Comparison of ENCODE assay signal across 9 mouse cellular contexts in genomic region chr19:45537505-45537904, GRCm38 (mm10). TPM values are rescaled to one million over a fixed set of nuclear protein-coding genes. Genes with fewer than 3 reads are reported as not detected.
DNase-seq lines count a peak whose midpoint lies in the region; ATAC-seq and TF ChIP-seq lines count a peak whose summit lies in the region.
"Had no signal": no experiment of that assay in that cellular context is flagged by ENCODE, and none has a peak within 500 bp of the region (broad histone marks: within the 10 kb centered on the region; RNA-seq: fewer than 3 reads in every experiment).

No protein-coding gene starts in this region.

- H3K4me1 ChIP-seq in MEL (ENCODE audit: control insufficient read depth in 1 of 2, insufficient read depth in 2 of 2, low read length in 2 of 2) = peaks cover 5 to 28% of the 10 kb centered on the region in 2 experiments
- no peaks in the 10 kb centered on the region for H3K4me1 ChIP-seq in lung, postnatal 0 days (ENCODE audit: insufficient read depth, low read depth, low read length)

- no peak for TF ChIP-seq EP300 in MEL (IDR thresholded peaks at IDR 0.05; ENCODE audit: low read depth in 1 of 2, low read length in 2 of 2)
- TF ChIP-seq EP300 in lung, postnatal 0 days (IDR thresholded peaks at IDR 0.05) = no peak

- peak; percentile 85 to 93 (median 85) for TF ChIP-seq CTCF in MEL (IDR thresholded peaks at IDR 0.05 in 2 of 3, conservative IDR thresholded peaks at IDR 0.05 in 1 of 3; ENCODE audit: control insufficient read depth in 1 of 3, insufficient read depth in 1 of 3, low read depth in 2 of 3, low read length in 3 of 3, poor library complexity in 1 of 3, severe bottlenecking in 1 of 3)
- TF ChIP-seq CTCF in lung, postnatal 0 days (IDR thresholded peaks at IDR 0.05) = peak; percentile 84

- H3K36me3 ChIP-seq in MEL (ENCODE audit: control insufficient read depth in 1 of 2, insufficient read depth in 2 of 2, low read length in 2 of 2) = peaks cover 0 to 10% of the 10 kb centered on the region in 2 experiments; a peak in 2 of 4 replicates
- H3K36me3 ChIP-seq in lung, postnatal 0 days (ENCODE audit: insufficient read depth, low read length) = no peaks in the 10 kb centered on the region

- no peak for TF ChIP-seq POLR2A in MEL (IDR thresholded peaks at IDR 0.05; ENCODE audit: control insufficient read depth in 1 of 2, insufficient read depth in 1 of 2, low read depth in 1 of 2, low read length in 2 of 2, poor library complexity in 1 of 2)

- peak; percentile 32; the same call in 1 of the 2 replicates for ATAC-seq in lung, postnatal 0 days

- intact Hi-C loops in left cerebral cortex, postnatal 14 days (cut with DNase I) = no loop called here

- H3K4me3 ChIP-seq in MEL (ENCODE audit: control insufficient read depth in 1 of 2, insufficient read depth in 1 of 2, low read depth in 2 of 2, low read length in 2 of 2) = no peak overlapping the region
- H3K4me3 ChIP-seq in lung, postnatal 0 days (ENCODE audit: low read depth, low read length) = no peak overlapping the region
- H3K4me3 ChIP-seq: myocyte had no signal

- no peak overlapping the region for H3K9ac ChIP-seq in MEL (ENCODE audit: control insufficient read depth, low read depth, low read length, poor library complexity, severe bottlenecking)
- no peak overlapping the region for H3K9ac ChIP-seq in lung, postnatal 0 days (replicated peaks; ENCODE audit: low read depth)

- H3K27ac ChIP-seq in MEL (ENCODE audit: control insufficient read depth, low read depth, low read length) = 0 out of 2 replicates have a peak overlapping the region, but pooled peaks have one; percentile 13
- H3K27ac ChIP-seq in lung, postnatal 0 days (ENCODE audit: low read length) = no peak overlapping the region

- H3K4me2 ChIP-seq in lung, postnatal 0 days (replicated peaks; ENCODE audit: low read depth, low read length) = no peak overlapping the region

- TF ChIP-seq RAD21 in MEL (IDR thresholded peaks at IDR 0.05; ENCODE audit: low read depth, low read length) = peak; percentile 68

- H3K9me3 ChIP-seq in MEL (replicated peaks; ENCODE audit: insufficient read depth, low read length) = no peaks in the 10 kb centered on the region
- no peaks in the 10 kb centered on the region for H3K9me3 ChIP-seq in lung, postnatal 0 days (ENCODE audit: low read length)

- peak; percentile 52 to 57 for DNase-seq in left cerebral cortex, postnatal 14 days (ENCODE audit: low spot score in 2 of 2)
- no peak for DNase-seq in left cerebral cortex, adult 8-10 months (ENCODE audit: low spot score in 2 of 2)
- DNase-seq in MEL (ENCODE audit: low read depth, low spot score) = peak; percentile 84
- DNase-seq in adrenal gland, postnatal 36 days = peak; percentile 58 to 71
- DNase-seq in forelimb bud, embryonic 11.5 days (ENCODE audit: low read depth, low spot score) = peak; percentile 43
- DNase-seq in lung, postnatal 0 days (ENCODE audit: low spot score) = peak; percentile 74
- DNase-seq in thymus, postnatal 10 days (ENCODE audit: low spot score in 2 of 2) = peak; percentile 51 to 68
- DNase-seq in layer of hippocampus, adult 9-11 months = no peak

- 60% methylated on average over 1 of the region's 1 CpGs for whole genome bisulfite sequencing in lung, postnatal 0 days

- no peaks in the 10 kb centered on the region; the same call in 1 of the 2 replicates for H3K79me2 ChIP-seq in MEL (ENCODE audit: control insufficient read depth, insufficient read depth, low read length, poor library complexity)

- H3K27me3 ChIP-seq in MEL (ENCODE audit: control insufficient read depth in 1 of 2, insufficient read depth in 2 of 2, low read length in 2 of 2) = no peaks in the 10 kb centered on the region
- peaks cover 11% of the 10 kb centered on the region; the same call in 1 of the 2 replicates for H3K27me3 ChIP-seq in lung, postnatal 0 days (replicated peaks; ENCODE audit: insufficient read depth, low read length)

TF ChIP-seq in MEL, 35 proteins besides CTCF, POLR2A, EP300 and RAD21:
- TF ChIP-seq ZNF384 (IDR thresholded peaks at IDR 0.05; ENCODE audit: low read depth, low read length) (0 out of 2 replicates have a peak, but pooled peaks have one; percentile 14), ZC3H11A (IDR thresholded peaks at IDR 0.05; ENCODE audit: low read depth, low read length) (peak; percentile 65), SMC3 (IDR thresholded peaks at IDR 0.05; ENCODE audit: low read depth, low read length) (peak; percentile 89), MXI1 (IDR thresholded peaks at IDR 0.05; ENCODE audit: low read depth, low read length) (no peak)

RNA-seq across cellular contexts. Expression of gene Poll, which starts 22.8 kb away (rescaled TPM):
- total RNA-seq in left cerebral cortex, postnatal 14 days (2021) = 1 to 10 TPM; 7.6 to 7.7 TPM
- 10 to 100 TPM in 2 of 4 experiments, 1 to 10 TPM in 2; 9.3 to 11.4 (median 10.6) TPM for total RNA-seq in left cerebral cortex, adult 8-10 months (2022)
- total RNA-seq in MEL (2012; rRNA removed) = 14.9 and 16.4 TPM in 2 replicates
- polyA plus RNA-seq in MEL (2012; ENCODE audit: insufficient read depth in 1 of 2, insufficient read length in 2 of 2, low read depth in 1 of 2, low replicate concordance in 2 of 2, missing spikeins in 1 of 2) = 10 to 100 TPM in 1 of 2 experiments, not detected in 1; 19.0 TPM
- total RNA-seq in adrenal gland, postnatal 36 days (2021) = 10 to 100 TPM; 10.8 to 13.9 TPM
- polyA plus RNA-seq in lung, postnatal 0 days (2015; fragmentation: Nextera tagmentation; extraction: Ambion mirVana) = 8.7 and 9.7 TPM in 2 replicates

RNA-seq across cellular contexts. Expression of gene Gm17018, which starts 22.9 kb away (rescaled TPM):
- 10 to 100 TPM; 58.3 to 72.0 TPM for total RNA-seq in left cerebral cortex, postnatal 14 days (2021)
- 10 to 100 TPM; 60.3 to 75.7 (median 69.0) TPM for total RNA-seq in left cerebral cortex, adult 8-10 months (2022)
- total RNA-seq in MEL (2012; rRNA removed) = 31.7 and 34.9 TPM in 2 replicates
- 10 to 100 TPM in 1 of 2 experiments, not detected in 1; 62.6 TPM for polyA plus RNA-seq in MEL (2012; ENCODE audit: insufficient read depth in 1 of 2, insufficient read length in 2 of 2, low read depth in 1 of 2, low replicate concordance in 2 of 2, missing spikeins in 1 of 2)
- total RNA-seq in adrenal gland, postnatal 36 days (2021) = 10 to 100 TPM; 30.3 to 30.5 TPM
- 40.1 and 44.2 TPM in 2 replicates for polyA plus RNA-seq in lung, postnatal 0 days (2015; fragmentation: Nextera tagmentation; extraction: Ambion mirVana)

Comparison
In these comparisons a context has a peak if more than half of its experiments do, and no peak if none do; other contexts are left out.
1. DNase-seq: peak in left cerebral cortex, postnatal 14 days (2 of 2), MEL (single experiment), adrenal gland, postnatal 36 days (2 of 2), forelimb bud, embryonic 11.5 days (single experiment), lung, postnatal 0 days (single experiment) and thymus, postnatal 10 days (2 of 2); none in left cerebral cortex, adult 8-10 months (0 of 2) and layer of hippocampus, adult 9-11 months (single experiment).